Mouse (Mus musculus): ENCODE data around the gene Smc1b.

- TF ChIP-seq CTCF (IDR thresholded peaks at IDR 0.05; ENCODE audit: low read depth), result no peak
- no peak for TF ChIP-seq EP300 (IDR thresholded peaks at IDR 0.05; ENCODE audit: low read depth)
These were observed 68.3 kb downstream of the Smc1b start for GRCm38 (mm10) chr15:85063421-85063820.

All from heart, postnatal 0 days (tissue).